Comparison of ENCODE assay signal across 19 mouse cellular contexts in genomic region chr1:151721357-151721983, GRCm38 (mm10). TPM values are rescaled to one million over a fixed set of nuclear protein-coding genes. Genes with fewer than 3 reads are reported as not detected.
A peak's percentile ranks its signal among the peaks of the same experiment; 100 is the strongest.
DNase-seq lines count a peak whose midpoint lies in the region; ATAC-seq and TF ChIP-seq lines count a peak whose summit lies in the region.
"Had no signal": no experiment of that assay in that cellular context is flagged by ENCODE, and none has a peak within 500 bp of the region (broad histone marks: within the 10 kb centered on the region; RNA-seq: fewer than 3 reads in every experiment).

No protein-coding gene starts in this region.

- TF ChIP-seq CTCF in lung, embryonic 14.5 days (IDR thresholded peaks at IDR 0.05; ENCODE audit: low read depth): no peak
- TF ChIP-seq CTCF in lung, adult 2 months (IDR thresholded peaks at IDR 0.05; ENCODE audit: insufficient read depth, low read length): no peak
- no peak for TF ChIP-seq CTCF in forebrain, postnatal 0 days (IDR thresholded peaks at IDR 0.05; ENCODE audit: low read depth)

- no peaks in the 10 kb centered on the region for H3K9me3 ChIP-seq in lung, embryonic 14.5 days (ENCODE audit: low read depth, low read length)
- no peaks in the 10 kb centered on the region for H3K9me3 ChIP-seq in forebrain, postnatal 0 days (ENCODE audit: low read length)
- H3K9me3 ChIP-seq: embryonic facial prominence, embryonic 15.5 days; heart, embryonic 15.5 days; midbrain, embryonic 12.5 days had no signal

- no peak overlapping the region for H3K9ac ChIP-seq in lung, embryonic 14.5 days
- H3K9ac ChIP-seq in forebrain, postnatal 0 days: no peak overlapping the region
- H3K9ac ChIP-seq: embryonic facial prominence, embryonic 15.5 days; heart, embryonic 15.5 days; midbrain, embryonic 12.5 days had no signal

- H3K27ac ChIP-seq in lung, embryonic 14.5 days (ENCODE audit: low read depth): no peak overlapping the region
- no peak overlapping the region for H3K27ac ChIP-seq in forebrain, postnatal 0 days (ENCODE audit: low read depth, low read length)
- H3K27ac ChIP-seq: embryonic facial prominence, embryonic 15.5 days; gastrocnemius, adult 2 months; heart, embryonic 15.5 days; macrophage; midbrain, embryonic 12.5 days had no signal

- 38% methylated on average over 10 of the region's 10 CpGs for WGBS in lung, embryonic 14.5 days
- 47% methylated on average over 10 of the region's 10 CpGs for WGBS in lung, adult 2 months
- WGBS in forebrain, postnatal 0 days: 28% methylated on average over 10 of the region's 10 CpGs

- TF ChIP-seq POLR2A in lung, adult 2 months (IDR thresholded peaks at IDR 0.05; ENCODE audit: borderline replicate concordance, extremely low read depth, low read depth, low read length): no peak

- H3K27me3 ChIP-seq in lung, embryonic 14.5 days (ENCODE audit: insufficient read depth, low read length): no peaks in the 10 kb centered on the region
- H3K27me3 ChIP-seq in forebrain, postnatal 0 days (ENCODE audit: insufficient read depth, low read length): no peaks in the 10 kb centered on the region
- H3K27me3 ChIP-seq: embryonic facial prominence, embryonic 15.5 days; heart, embryonic 15.5 days; midbrain, embryonic 12.5 days had no signal

- no peak overlapping the region for H3K4me3 ChIP-seq in lung, embryonic 14.5 days (ENCODE audit: low read depth, low read length)
- H3K4me3 ChIP-seq in lung, adult 2 months (replicated peaks; ENCODE audit: extremely low read depth, low read depth, low read length): no peak overlapping the region
- no peak overlapping the region for H3K4me3 ChIP-seq in forebrain, postnatal 0 days (ENCODE audit: low read depth, low read length)
- H3K4me3 ChIP-seq: embryonic facial prominence, embryonic 15.5 days; gastrocnemius, adult 2 months; heart, embryonic 15.5 days; midbrain, embryonic 12.5 days had no signal

- no peaks in the 10 kb centered on the region for H3K36me3 ChIP-seq in lung, embryonic 14.5 days (ENCODE audit: insufficient read depth)
- H3K36me3 ChIP-seq in forebrain, postnatal 0 days (ENCODE audit: insufficient read depth): no peaks in the 10 kb centered on the region
- H3K36me3 ChIP-seq: heart, embryonic 15.5 days; midbrain, embryonic 12.5 days had no signal

- DNase-seq in cerebellum, postnatal 10 days: peak; percentile 22 to 37
- DNase-seq in cerebellum, adult 8-10 months: no peak
- DNase-seq in lung, embryonic 14.5 days: peak; percentile 54
- no peak for DNase-seq in lung, adult 2 months
- peak; percentile 43 for DNase-seq in Muller cell, postnatal 12 days (ENCODE audit: inconsistent ontology term)
- peak; percentile 18 for DNase-seq in forebrain, postnatal 0 days
- DNase-seq: embryo, embryonic 11 days; gastrocnemius, adult 2 months; heart, adult 18-20 months; kidney, adult 2 months; kidney, postnatal 14 days; layer of hippocampus, adult 9-11 months; retina, postnatal 1 day; thymus, postnatal 4 days had no signal

- ATAC-seq in lung, embryonic 14.5 days (ENCODE audit: insufficient read depth): peak; percentile 33; the same call in 1 of the 2 replicates
- peak; percentile 48 for ATAC-seq in forebrain, postnatal 0 days
- no peak for ATAC-seq in monocyte, adult 5-6 weeks (replicated peaks; ENCODE audit: insufficient number of reproducible peaks, low FRiP score, low TSS enrichment, poor library complexity, severe bottlenecking)

- H3K4me1 ChIP-seq in lung, embryonic 14.5 days (ENCODE audit: insufficient read depth): peaks cover 10% of the 10 kb centered on the region
- H3K4me1 ChIP-seq in lung, adult 2 months (ENCODE audit: control insufficient read depth, insufficient read depth, low read length): no peaks in the 10 kb centered on the region; the same call in 1 of the 2 replicates
- no peaks in the 10 kb centered on the region for H3K4me1 ChIP-seq in forebrain, postnatal 0 days (ENCODE audit: insufficient read depth)
- H3K4me1 ChIP-seq: embryonic facial prominence, embryonic 15.5 days; midbrain, embryonic 12.5 days had no signal

- H3K4me2 ChIP-seq in lung, embryonic 14.5 days: no peak overlapping the region
- no peak overlapping the region for H3K4me2 ChIP-seq in forebrain, postnatal 0 days (ENCODE audit: low read depth)
- H3K4me2 ChIP-seq: embryonic facial prominence, embryonic 15.5 days; heart, embryonic 15.5 days; midbrain, embryonic 12.5 days had no signal

RNA-seq across cellular contexts. Expression of gene Edem3, which starts 33.7 kb away (rescaled TPM):
- 23.3 and 24.5 TPM in 2 replicates for polyA plus RNA-seq in lung, embryonic 14.5 days (2014; fragmentation: Nextera tagmentation; extraction: Ambion mirVana)
- polyA plus RNA-seq in lung, adult 2 months (2012; rRNA removed): 8.2 and 8.5 TPM in 2 replicates
- 47.2 and 56.6 TPM in 2 replicates for total RNA-seq in forebrain, postnatal 0 days (2014; rRNA removed)
- 7.3 and 11.0 TPM in 2 replicates for polyA plus RNA-seq in forebrain, postnatal 0 days (2015; fragmentation: Nextera tagmentation; extraction: Ambion mirVana)
- 29.2 to 43.8 TPM (median 32.3 TPM) in 3 replicates for total RNA-seq in monocyte, adult 5-6 weeks (2017)

Comparison
In these comparisons a context has a peak if more than half of its experiments do, and no peak if none do; other contexts are left out.
1. DNase-seq: peak in cerebellum, postnatal 10 days (2 of 2), lung, embryonic 14.5 days (single experiment), Muller cell, postnatal 12 days (single experiment) and forebrain, postnatal 0 days (single experiment); none in cerebellum, adult 8-10 months (single experiment) and lung, adult 2 months (single experiment).